Mouse (Mus musculus) forebrain, embryonic 16.5 days (tissue): ENCODE data around the gene 5330417C22Rik. TPM values are rescaled to one million over a fixed set of nuclear protein-coding genes. Genes with fewer than 3 reads are reported as not detected.

ENCODE experiments used
- ATAC-seq: fragments of 200-750 bp; cut with Nextera tagmentation; 2 replicates; pipeline ENCODE4 v1.8.0; 2017; ENCODE audit warnings: mild to moderate bottlenecking, moderate library complexity
- H3K27ac ChIP-seq: fragments of 300-500 bp; sonication (generic); 2 replicates; pipeline ENCODE4 v1.5.1; 2014; ENCODE audit warnings: low read length, control low read depth
- H3K27me3 ChIP-seq: fragments of 300-500 bp; sonication (generic); replicated peaks from 2 replicates; pipeline ENCODE4 v1.6.1; 2014; ENCODE audit warnings: low read length; ENCODE audit not compliant: control insufficient read depth, insufficient read depth
- H3K36me3 ChIP-seq: fragments of 300-500 bp; sonication (generic); 2 replicates; pipeline ENCODE4 v1.6.1; 2014; ENCODE audit not compliant: control insufficient read depth, insufficient read depth
- H3K4me1 ChIP-seq: fragments of 300-500 bp; sonication (generic); replicated peaks from 2 replicates; pipeline ENCODE4 v1.6.1; 2014; ENCODE audit warnings: low read length; ENCODE audit not compliant: control insufficient read depth, insufficient read depth
- H3K4me2 ChIP-seq: fragments of 300-500 bp; sonication (generic); 2 replicates; pipeline ENCODE4 v1.6.1; 2014; ENCODE audit warnings: mild to moderate bottlenecking, low read length, control low read depth
- H3K4me3 ChIP-seq: fragments of 300-500 bp; sonication (generic); replicated peaks from 2 replicates; pipeline ENCODE4 v1.5.1; 2014; ENCODE audit warnings: mild to moderate bottlenecking, low read length, control low read depth
- H3K9ac ChIP-seq: fragments of 300-500 bp; sonication (generic); replicated peaks from 2 replicates; pipeline ENCODE4 v1.6.1; 2014; ENCODE audit warnings: low read depth, low read length, control low read depth
- H3K9me3 ChIP-seq: fragments of 300-500 bp; sonication (generic); 2 replicates; pipeline ENCODE4 v1.6.1; 2016; ENCODE audit warnings: low read length; ENCODE audit not compliant: control insufficient read depth
- WGBS: fragments of 180-500 bp; shearing (Covaris S2); extraction: QIAGEN DNeasy Blood & Tissue Kit; methylation state at CpG from one replicate; pipeline ENCODE4 v1.1.7; 2014; 5-methylcytosine and 5-hydroxymethylcytosine counted together
- microRNA-seq: library from miRNA; unstranded; fragments of <30 nt; microRNA quantifications from one replicate; pipeline ENCODE4, GENCODE M21; 2017
- polyA plus RNA-seq: library from polyadenylated mRNA; unstranded; fragments of >200 nt; fragmentation: Nextera tagmentation; extraction: Ambion mirVana; gene quantifications from 2 replicates; pipeline ENCODE4 v1.2.1, GENCODE M21; 2015

5330417C22Rik gene
- polyA plus RNA-seq, 1 experiment from 2014 or later = 12.1 TPM

- Histone ChIP-seq H3K9ac (peak overlapping the region; percentile 79), H3K4me1 (peaks cover 62% of the 10 kb centered on the region), H3K9me3 (peaks cover 13% of the 10 kb centered on the region), H3K27me3 (no peaks in the 10 kb centered on the region), H3K4me2 (peak overlapping the region; percentile 87), H3K36me3 (peaks cover 34% of the 10 kb centered on the region), H3K27ac (peak overlapping the region; percentile 97), H3K4me3 (peak overlapping the region; percentile 41)
- WGBS = 12% methylated on average over 5 of the region's 5 CpGs
- peak; percentile 7 for ATAC-seq
Measured at GRCm38 (mm10) chr3:108411026-108411753, 125.1 kb downstream of the 5330417C22Rik start.

- ATAC-seq = peak; percentile 39
- Histone ChIP-seq H3K4me2 (peak overlapping the region; percentile 87), H3K27me3 (no peaks in the 10 kb centered on the region), H3K9me3 (peaks cover 13% of the 10 kb centered on the region), H3K4me1 (peaks cover 68% of the 10 kb centered on the region), H3K36me3 (peaks cover 37% of the 10 kb centered on the region), H3K4me3 (peak overlapping the region; percentile 41), H3K9ac (peak overlapping the region; percentile 79), H3K27ac (peak overlapping the region; percentile 97)
- WGBS = 2% methylated on average over 5 of the region's 5 CpGs
Measured at GRCm38 (mm10) chr3:108410359-108410714, 126.0 kb downstream of the 5330417C22Rik start.

GRCm38 (mm10) chr3:108409656-108410358, 126.5 kb downstream of the 5330417C22Rik start:
- Histone ChIP-seq H3K9me3 (peaks cover 13% of the 10 kb centered on the region), H3K4me2 (peak overlapping the region; percentile 87), H3K27ac (peak overlapping the region; percentile 97), H3K4me1 (peaks cover 68% of the 10 kb centered on the region), H3K9ac (peak overlapping the region; percentile 79), H3K4me3 (peak overlapping the region; percentile 41), H3K27me3 (no peaks in the 10 kb centered on the region), H3K36me3 (peaks cover 37% of the 10 kb centered on the region)
- ATAC-seq = peak; percentile 5; the same call in 1 of the 2 replicates
- 13% methylated on average over 8 of the region's 8 CpGs for WGBS

GRCm38 (mm10) chr3:108408517-108409008, 127.8 kb downstream of the 5330417C22Rik start:
- no peak overlapping the region for H3K9ac ChIP-seq
- ATAC-seq = no peak
- H3K9me3 ChIP-seq = peaks cover 9% of the 10 kb centered on the region
- H3K27me3 ChIP-seq = no peaks in the 10 kb centered on the region
- H3K36me3 ChIP-seq = peaks cover 28% of the 10 kb centered on the region
- no peak overlapping the region; the same call in 1 of the 2 replicates for H3K4me2 ChIP-seq
- H3K27ac ChIP-seq = no peak overlapping the region
- no peak overlapping the region for H3K4me3 ChIP-seq
- peaks cover 62% of the 10 kb centered on the region for H3K4me1 ChIP-seq
- 86% methylated on average over 8 of the region's 8 CpGs for WGBS

GRCm38 (mm10) chr3:108406306-108406885, 129.9 kb downstream of the 5330417C22Rik start:
- ATAC-seq = no peak
- no peak overlapping the region for H3K4me2 ChIP-seq
- peak overlapping the region; percentile 40 for H3K9ac ChIP-seq
- H3K27me3 ChIP-seq = no peaks in the 10 kb centered on the region
- peak overlapping the region; percentile 85 for H3K27ac ChIP-seq
- H3K4me1 ChIP-seq = peaks cover 56% of the 10 kb centered on the region
- no peaks in the 10 kb centered on the region for H3K9me3 ChIP-seq
- 64% methylated on average over 24 of the region's 24 CpGs for WGBS
- H3K36me3 ChIP-seq = peaks cover 15% of the 10 kb centered on the region
- no peak overlapping the region for H3K4me3 ChIP-seq

Small RNAs within 50 kb of the gene (microRNA-seq; reads per million reads assigned to microRNA genes)
- gene Gm22860 = not detected

Other genes with a start within 250 kb of the 5330417C22Rik start
- 0.16 TPM in 1 of 2 replicates, not detected in the other for gene Mybphl, start 171.6 kb downstream of the 5330417C22Rik start, polyA plus RNA-seq
- 29.0 and 29.2 TPM in 2 replicates for gene Psrc1, start 152.7 kb downstream of the 5330417C22Rik start, polyA plus RNA-seq
- gene Celsr2, start 121.0 kb downstream of the 5330417C22Rik start, polyA plus RNA-seq = 46.7 and 47.3 TPM in 2 replicates
- gene Sars, start 91.3 kb downstream of the 5330417C22Rik start, polyA plus RNA-seq = 230 and 238 TPM in 2 replicates
- 1.0 and 2.0 TPM in 2 replicates for gene 1700013F07Rik, start 2.4 kb downstream of the 5330417C22Rik start, polyA plus RNA-seq
- gene Tmem167b, start 25.9 kb upstream of the 5330417C22Rik start, polyA plus RNA-seq = 68.3 and 75.2 TPM in 2 replicates
- gene Taf13, start 35.2 kb upstream of the 5330417C22Rik start, polyA plus RNA-seq = 54.0 and 56.3 TPM in 2 replicates
- 135 and 148 TPM in 2 replicates for gene Wdr47, start 54.7 kb upstream of the 5330417C22Rik start, polyA plus RNA-seq
- gene Clcc1, start 117.4 kb upstream of the 5330417C22Rik start, polyA plus RNA-seq = 48.3 and 56.3 TPM in 2 replicates
- 33.7 and 36.7 TPM in 2 replicates for gene Gpsm2, start 185.8 kb upstream of the 5330417C22Rik start, polyA plus RNA-seq
- not detected in 2 replicates for gene Aknad1, start 203.1 kb upstream of the 5330417C22Rik start, polyA plus RNA-seq